Mouse (Mus musculus): ENCODE measurements at regions not wholly inside any gene's neighbourhood (a gene's known extent, or its start where the extent isn't known, plus 50 kb on each side); places are given as distances from the start of the nearest gene placed in this dataset.
A peak's percentile ranks its signal among the peaks of the same experiment; 100 is the strongest.

- no peak for DNase-seq (ENCODE audit: low read depth, low spot score)
Measured at GRCm38 (mm10) chr8:126744747-126745382, 151.1 kb upstream of the Irf2bp2 start.

GRCm38 (mm10) chr8:126743296-126743695 is 149.5 kb upstream of the Irf2bp2 start:
- peak; percentile 46 for DNase-seq (ENCODE audit: low read depth, low spot score)

DNA sequence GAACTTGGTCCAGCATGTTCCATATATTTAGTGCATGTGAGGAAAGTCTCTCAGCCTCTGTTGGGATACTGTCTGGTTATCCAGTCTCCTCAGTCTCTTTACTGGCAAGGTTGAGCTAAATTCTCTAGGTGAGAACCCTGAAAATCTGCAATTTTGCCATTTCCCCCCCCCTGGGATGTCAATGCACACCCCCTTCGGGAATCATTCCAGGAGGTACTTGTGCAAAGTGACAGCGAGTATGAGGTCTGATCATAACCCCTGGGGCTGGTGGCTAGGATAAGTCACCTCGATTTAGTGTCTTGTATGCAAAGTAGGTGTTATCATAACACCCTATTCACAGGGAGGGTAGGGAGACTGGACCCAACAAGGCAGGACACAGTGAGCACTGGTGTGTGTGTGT is 148.3 kb upstream of the Irf2bp2 start:
- no peak for DNase-seq (ENCODE audit: low read depth, low spot score)

DNA sequence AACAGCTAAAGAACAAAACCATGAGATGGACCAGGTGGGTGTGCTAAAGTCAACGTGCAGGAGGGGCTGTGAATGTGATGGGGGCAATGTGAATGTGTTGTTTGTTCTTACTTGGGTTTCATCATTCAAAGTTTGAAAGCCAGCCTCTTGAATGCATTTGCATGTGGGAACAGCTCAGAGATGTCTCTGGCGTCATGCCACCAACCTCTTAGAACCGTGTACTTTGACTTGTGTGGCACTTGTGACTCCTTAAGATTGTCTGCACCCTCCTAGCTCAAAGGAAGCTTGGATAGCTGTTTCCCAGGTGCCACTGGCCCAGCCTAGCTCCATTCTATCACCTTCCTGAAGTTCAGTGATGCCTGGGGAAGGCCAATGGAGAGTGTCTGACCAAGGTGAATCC is 147.2 kb upstream of the Irf2bp2 start:
- DNase-seq (ENCODE audit: low read depth, low spot score) = no peak

DNA sequence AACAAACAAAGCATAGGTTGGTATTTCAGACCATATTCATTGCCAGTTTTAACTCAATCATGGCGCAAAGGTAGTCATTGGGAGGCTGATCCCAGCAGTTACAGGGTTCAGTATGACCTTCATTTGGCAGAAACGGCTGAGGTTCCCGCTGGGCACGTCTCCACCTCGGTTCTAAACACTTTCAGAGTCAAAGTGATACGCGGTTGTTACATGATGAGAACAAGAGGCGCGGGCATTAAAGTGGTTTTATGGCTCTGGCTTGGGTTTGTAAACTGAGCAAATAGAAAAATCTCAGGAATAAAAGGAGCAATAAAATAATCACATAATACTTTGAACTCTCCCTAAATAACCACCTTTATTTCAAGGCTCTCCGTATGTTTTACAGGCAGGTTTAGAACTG is 146.0 kb upstream of the Irf2bp2 start:
- no peak for DNase-seq (ENCODE audit: low read depth, low spot score)

- DNase-seq (ENCODE audit: low read depth, low spot score) = no peak
Measured at GRCm38 (mm10) chr8:126737032-126737431, 143.2 kb upstream of the Irf2bp2 start.

DNA sequence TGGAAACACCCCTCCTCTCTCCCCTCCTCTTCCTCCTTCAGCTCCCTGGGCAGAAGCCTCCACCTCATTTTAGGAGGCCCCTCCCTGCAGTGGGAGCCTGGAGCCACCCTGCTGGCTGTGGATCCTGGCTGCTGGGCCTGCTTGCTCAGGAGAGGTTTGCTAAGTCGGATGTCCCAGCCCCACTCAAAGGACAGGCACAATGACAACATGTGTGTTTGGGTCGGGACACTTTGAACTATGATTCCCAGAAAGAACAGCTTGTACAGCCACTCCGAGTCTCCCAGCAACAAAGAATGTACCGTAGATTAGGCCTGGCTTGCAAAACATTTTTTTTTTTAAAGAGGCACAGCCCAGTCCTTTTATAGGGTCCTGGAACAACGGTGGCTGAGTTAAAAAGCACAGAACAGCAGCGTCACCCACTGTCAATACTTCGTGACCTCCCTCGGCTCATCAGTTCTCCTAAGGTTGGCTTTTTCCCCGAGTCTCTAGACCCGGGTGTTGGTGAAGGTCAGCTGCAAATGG is 142.7 kb upstream of the Irf2bp2 start:
- DNase-seq (ENCODE audit: low read depth, low spot score) = no peak

- peak; percentile 88 for DNase-seq (ENCODE audit: low read depth, low spot score)
Measured at GRCm38 (mm10) chr8:126735488-126736440, 142.0 kb upstream of the Irf2bp2 start.

GRCm38 (mm10) chr8:126734743-126735487 is 141.1 kb upstream of the Irf2bp2 start:
- peak; percentile 76 for DNase-seq (ENCODE audit: low read depth, low spot score)

GRCm38 (mm10) chr8:126733779-126734178 is 140.0 kb upstream of the Irf2bp2 start:
- DNase-seq (ENCODE audit: low read depth, low spot score) = no peak

DNA sequence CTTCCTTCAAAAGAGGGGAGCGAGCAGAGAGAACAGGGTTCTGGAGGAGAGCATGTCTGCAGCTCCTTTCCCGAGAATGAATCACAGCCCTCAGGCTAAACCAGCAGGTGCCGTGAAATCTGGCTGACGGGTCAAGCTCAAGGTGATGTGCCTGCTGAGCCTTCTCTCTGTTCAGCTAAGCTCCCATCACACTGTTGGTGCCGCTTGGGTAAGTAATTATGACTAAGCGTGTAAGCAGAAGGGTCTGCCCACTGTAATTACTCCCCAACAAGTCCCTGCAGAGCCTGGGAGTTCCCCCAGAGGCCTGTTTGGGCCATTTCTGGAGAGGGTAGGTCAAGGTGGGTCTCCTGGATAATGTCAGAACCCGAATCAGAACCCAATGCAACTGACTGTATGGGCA is 139.5 kb upstream of the Irf2bp2 start:
- peak; percentile 16 for DNase-seq (ENCODE audit: low read depth, low spot score)

- no peak for DNase-seq (ENCODE audit: low read depth, low spot score)
Measured at GRCm38 (mm10) chr8:126730017-126730631, 136.3 kb upstream of the Irf2bp2 start.

- no peak for DNase-seq (ENCODE audit: low read depth, low spot score)
Measured at GRCm38 (mm10) chr8:126728987-126729632, 135.3 kb upstream of the Irf2bp2 start.

DNA sequence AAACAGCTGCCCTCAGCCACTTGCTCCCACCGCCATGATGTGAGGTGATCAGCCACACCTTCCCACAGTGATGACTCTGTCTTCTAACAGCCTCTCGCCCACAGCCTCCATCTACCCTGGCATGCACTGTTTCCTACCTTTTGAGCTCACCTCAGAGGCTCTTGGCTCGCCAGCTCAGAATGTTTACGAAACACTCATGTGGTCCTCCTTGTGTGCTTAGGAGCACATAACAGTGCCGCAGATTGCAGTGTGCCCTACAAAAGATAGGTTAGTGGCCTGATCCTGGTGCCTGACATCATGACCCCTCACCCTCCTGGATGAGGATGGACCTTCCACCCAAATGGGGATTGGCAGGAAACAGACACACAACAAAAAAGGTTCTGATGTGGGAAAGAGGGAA is 134.3 kb upstream of the Irf2bp2 start:
- no peak for DNase-seq (ENCODE audit: low read depth, low spot score)

- no peak for DNase-seq (ENCODE audit: low read depth, low spot score)
Measured at GRCm38 (mm10) chr8:126727068-126727467, 133.3 kb upstream of the Irf2bp2 start.

DNA sequence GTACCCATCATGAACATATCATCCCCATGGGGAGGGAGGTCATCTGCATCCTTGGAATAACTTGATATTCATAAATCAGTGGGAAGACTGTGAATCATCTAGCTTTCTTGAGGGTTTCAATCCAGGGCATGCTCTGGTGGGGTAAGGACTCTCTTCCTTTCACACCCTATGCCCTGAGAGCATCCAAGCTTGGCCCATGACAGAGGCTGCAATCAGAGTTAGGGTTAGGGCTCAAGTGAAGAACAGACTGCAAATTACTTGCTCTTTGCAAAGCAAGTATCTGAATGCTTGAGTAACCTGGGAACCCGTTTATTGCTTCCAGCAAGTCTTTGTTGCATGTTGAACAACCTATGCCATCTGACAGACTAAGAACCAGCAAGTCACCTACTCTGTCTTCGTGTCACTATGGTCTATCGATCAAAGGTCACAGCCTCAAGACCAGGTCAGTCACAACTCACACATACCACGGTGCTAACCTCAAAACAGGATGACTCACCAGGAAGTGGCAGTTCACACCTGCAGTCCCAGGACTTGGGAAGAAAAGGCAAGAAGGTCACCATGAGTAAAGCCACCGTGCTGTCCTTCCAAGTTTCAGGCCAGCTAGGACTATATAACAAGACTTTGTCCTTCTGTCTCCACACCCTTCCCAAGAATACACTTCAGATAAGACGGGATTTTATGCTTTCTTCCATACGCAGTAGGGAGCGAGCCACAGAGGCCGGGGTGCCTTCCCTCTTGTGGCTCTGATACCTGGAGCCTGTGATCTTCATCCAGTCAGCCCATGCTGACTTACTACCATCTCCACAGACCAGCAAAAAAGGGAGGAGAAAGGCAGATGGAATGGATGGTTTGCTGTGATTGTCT is 129.7 kb upstream of the Irf2bp2 start:
- no peak for DNase-seq (ENCODE audit: low read depth, low spot score)

DNA sequence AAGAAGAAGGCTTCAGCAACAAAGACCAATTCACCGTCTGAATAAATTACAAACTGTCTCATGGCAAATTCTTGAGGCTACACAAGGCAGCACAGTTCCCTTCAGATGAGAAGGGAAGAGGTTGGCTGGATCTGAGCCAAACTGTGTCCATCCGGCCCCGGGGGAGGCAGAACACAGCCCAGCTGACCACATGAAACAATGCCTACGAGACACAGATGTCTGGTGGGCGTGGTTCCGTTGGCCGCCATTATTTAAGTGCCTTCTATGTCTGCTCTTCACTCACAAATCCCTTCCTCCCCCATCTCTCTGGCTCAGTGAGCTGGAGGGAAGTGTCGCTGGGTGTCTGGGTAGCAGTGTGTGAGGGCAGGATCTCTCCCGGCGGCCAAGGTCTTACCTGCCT is 127.8 kb upstream of the Irf2bp2 start:
- no peak for DNase-seq (ENCODE audit: low read depth, low spot score)

- no peak for DNase-seq (ENCODE audit: low read depth, low spot score)
Measured at GRCm38 (mm10) chr8:126720473-126721145, 126.8 kb upstream of the Irf2bp2 start.

GRCm38 (mm10) chr8:126719748-126720147 is 126.0 kb upstream of the Irf2bp2 start:
- no peak for DNase-seq (ENCODE audit: low read depth, low spot score)
